ENCODE assay signal across 9 mouse cellular contexts in the genomic region with DNA sequence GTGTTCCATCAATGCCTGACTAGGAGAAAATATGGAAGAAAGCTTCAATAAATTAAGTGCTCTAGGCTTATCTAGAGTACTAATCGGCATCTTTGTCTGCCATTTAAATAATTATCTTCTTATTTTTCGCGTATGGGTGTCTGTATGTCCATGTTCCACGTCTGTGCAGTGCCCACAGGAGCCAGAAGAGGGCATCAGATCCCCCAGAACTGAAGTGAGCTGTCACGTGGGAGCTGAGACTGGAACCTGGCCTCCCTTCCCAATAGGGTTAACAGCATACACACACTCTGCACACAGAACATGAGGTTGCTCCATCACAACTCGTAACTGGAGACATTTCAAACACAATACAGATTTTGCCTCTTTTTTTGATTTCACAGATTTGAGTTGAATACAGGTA.
DNase-seq lines count a peak whose midpoint lies in the region; ATAC-seq and TF ChIP-seq lines count a peak whose summit lies in the region.
"Had no signal": no experiment of that assay in that cellular context is flagged by ENCODE, and none has a peak within 500 bp of the region (broad histone marks: within the 10 kb centered on the region; RNA-seq: fewer than 3 reads in every experiment).

No protein-coding gene starts in this region.

- WGBS in heart, postnatal 0 days = 59% methylated on average over 6 of the region's 6 CpGs
- WGBS in heart, embryonic 11.5 days (ENCODE audit: insufficient replicate concordance) = 54% methylated on average over 6 of the region's 6 CpGs

- no peak for TF ChIP-seq EP300 in heart, postnatal 0 days (IDR thresholded peaks at IDR 0.05; ENCODE audit: low read depth)

- H3K4me2 ChIP-seq in heart, postnatal 0 days (ENCODE audit: low read depth, low read length) = no peak overlapping the region
- H3K4me2 ChIP-seq in heart, embryonic 11.5 days = no peak overlapping the region
- H3K4me2 ChIP-seq: neural tube, embryonic 13.5 days had no signal

- H3K36me3 ChIP-seq in heart, postnatal 0 days (replicated peaks; ENCODE audit: control insufficient read depth, insufficient read depth, low read length) = no peaks in the 10 kb centered on the region
- no peaks in the 10 kb centered on the region for H3K36me3 ChIP-seq in heart, embryonic 11.5 days (ENCODE audit: control insufficient read depth, insufficient read depth, low read length)
- H3K36me3 ChIP-seq: neural tube, embryonic 13.5 days had no signal

- DNase-seq in heart, postnatal 0 days (ENCODE audit: low spot score) = no peak
- peak; percentile 32 for DNase-seq in 416B (ENCODE audit: low read depth)
- DNase-seq in adrenal gland, adult 18-20 months (ENCODE audit: low spot score in 2 of 2) = peak; percentile 50 to 63
- DNase-seq in layer of hippocampus, postnatal 25 days (ENCODE audit: extremely low spot score in 1 of 2, low spot score in 1 of 2) = peak; percentile 19 to 64
- peak; percentile 19 for DNase-seq in retina, postnatal 1 day
- no peak for DNase-seq in spleen, postnatal 14 days (ENCODE audit: low spot score in 2 of 2)

- no peak for ATAC-seq in heart, postnatal 0 days (ENCODE audit: insufficient read depth, low read depth)
- ATAC-seq in heart, embryonic 11.5 days (replicated peaks; ENCODE audit: insufficient number of reproducible peaks, low FRiP score, low TSS enrichment) = no peak

- no peaks in the 10 kb centered on the region for H3K27me3 ChIP-seq in heart, postnatal 0 days (ENCODE audit: control insufficient read depth, insufficient read depth, low read length)
- H3K27me3 ChIP-seq in heart, embryonic 11.5 days (ENCODE audit: control insufficient read depth, insufficient read depth, low read length) = no peaks in the 10 kb centered on the region
- H3K27me3 ChIP-seq: neural tube, embryonic 13.5 days had no signal

- H3K4me3 ChIP-seq in heart, postnatal 0 days (ENCODE audit: low read depth, low read length) = no peak overlapping the region
- no peak overlapping the region for H3K4me3 ChIP-seq in heart, embryonic 11.5 days (ENCODE audit: low read depth, low read length)
- no peak overlapping the region for H3K4me3 ChIP-seq in embryonic fibroblast, embryonic 13.5 days (ENCODE audit: insufficient read depth, low read length)
- H3K4me3 ChIP-seq: neural tube, embryonic 13.5 days had no signal

- TF ChIP-seq POLR2A in embryonic fibroblast, embryonic 13.5 days (IDR thresholded peaks at IDR 0.05; ENCODE audit: low read depth, low read length) = no peak

- peak; percentile 22; the same call in 1 of the 2 replicates for TF ChIP-seq CTCF in heart, postnatal 0 days (IDR thresholded peaks at IDR 0.05; ENCODE audit: low read depth)
- TF ChIP-seq CTCF in embryonic fibroblast, embryonic 13.5 days (IDR thresholded peaks at IDR 0.05; ENCODE audit: borderline replicate concordance, insufficient read depth, low read length) = peak; percentile 48; the same call in 1 of the 2 replicates

- no peaks in the 10 kb centered on the region for H3K9me3 ChIP-seq in heart, postnatal 0 days (replicated peaks; ENCODE audit: control insufficient read depth, low read length)
- no peaks in the 10 kb centered on the region for H3K9me3 ChIP-seq in heart, embryonic 11.5 days (replicated peaks; ENCODE audit: control insufficient read depth, low read length)
- H3K9me3 ChIP-seq: neural tube, embryonic 13.5 days had no signal

- no peak overlapping the region for H3K27ac ChIP-seq in heart, postnatal 0 days (ENCODE audit: low read depth)
- H3K27ac ChIP-seq in heart, embryonic 11.5 days (ENCODE audit: low read depth, low read length) = no peak overlapping the region
- H3K27ac ChIP-seq in embryonic fibroblast, embryonic 13.5 days (ENCODE audit: insufficient read depth, low read length) = no peak overlapping the region
- H3K27ac ChIP-seq: neural tube, embryonic 13.5 days had no signal

- no peaks in the 10 kb centered on the region for H3K4me1 ChIP-seq in heart, postnatal 0 days (ENCODE audit: control insufficient read depth, insufficient read depth)
- no peaks in the 10 kb centered on the region for H3K4me1 ChIP-seq in heart, embryonic 11.5 days (ENCODE audit: control insufficient read depth, insufficient read depth, low read length)
- H3K4me1 ChIP-seq in embryonic fibroblast, embryonic 13.5 days (ENCODE audit: control insufficient read depth, insufficient read depth, low read length) = no peaks in the 10 kb centered on the region
- H3K4me1 ChIP-seq: neural tube, embryonic 13.5 days had no signal

- H3K9ac ChIP-seq in heart, postnatal 0 days (replicated peaks; ENCODE audit: low read depth, low read length) = no peak overlapping the region
- no peak overlapping the region for H3K9ac ChIP-seq in heart, embryonic 11.5 days (ENCODE audit: low read depth, low read length)
- H3K9ac ChIP-seq: neural tube, embryonic 13.5 days had no signal

Comparison
In these comparisons a context has a peak if more than half of its experiments do, and no peak if none do; other contexts are left out.
1. DNase-seq: peak in 416B (single experiment), adrenal gland, adult 18-20 months (2 of 2), layer of hippocampus, postnatal 25 days (2 of 2) and retina, postnatal 1 day (single experiment); none in heart, postnatal 0 days (single experiment) and spleen, postnatal 14 days (0 of 2).